Mouse (Mus musculus): Measurements from ENCODE around the gene Ttll4.

Ttll4 gene

DNA sequence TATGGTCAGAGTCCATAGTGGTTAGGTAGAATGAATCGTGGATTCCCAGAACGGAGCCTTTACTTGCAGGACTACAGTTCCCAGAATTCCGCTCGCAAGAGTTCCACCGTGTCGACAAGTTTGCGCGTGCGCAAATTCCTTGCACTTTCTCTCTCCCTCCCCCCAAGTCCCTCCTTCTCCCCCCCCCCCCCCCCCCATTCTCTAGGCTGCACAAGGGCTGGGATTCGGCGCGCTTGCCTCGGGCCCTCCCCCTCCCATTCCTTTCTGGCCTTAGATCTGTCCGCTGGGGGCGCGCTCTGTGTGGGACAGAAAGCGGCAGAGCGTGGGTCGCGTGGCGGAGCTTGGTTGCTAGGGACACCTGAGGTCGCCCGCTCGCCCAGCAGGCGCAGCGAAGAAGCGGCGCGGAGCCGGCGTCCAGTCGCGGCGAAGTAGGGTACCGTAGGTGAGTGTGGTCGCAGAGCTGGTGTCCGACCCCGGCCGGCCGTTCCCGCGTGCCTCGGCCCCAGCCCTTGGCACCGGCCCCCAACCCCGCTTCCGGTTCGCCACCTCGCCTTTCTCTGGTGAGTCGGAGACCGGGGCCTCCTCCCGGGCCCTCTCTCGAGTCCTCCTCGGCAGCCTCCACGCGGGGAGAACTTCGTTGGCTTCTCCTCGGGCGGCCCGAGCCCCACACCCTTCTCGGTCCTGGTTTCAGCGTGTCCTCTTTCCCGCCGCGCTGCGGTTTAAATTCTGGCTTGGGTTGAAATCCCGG is at the start of gene Ttll4:
Gene Ttll4 (plus strand): TSS at position 298 of the 748 bp plus-strand sequence.
- peak; percentile 86 for DNase-seq (ENCODE audit: low spot score in 2 of 2)

DNA sequence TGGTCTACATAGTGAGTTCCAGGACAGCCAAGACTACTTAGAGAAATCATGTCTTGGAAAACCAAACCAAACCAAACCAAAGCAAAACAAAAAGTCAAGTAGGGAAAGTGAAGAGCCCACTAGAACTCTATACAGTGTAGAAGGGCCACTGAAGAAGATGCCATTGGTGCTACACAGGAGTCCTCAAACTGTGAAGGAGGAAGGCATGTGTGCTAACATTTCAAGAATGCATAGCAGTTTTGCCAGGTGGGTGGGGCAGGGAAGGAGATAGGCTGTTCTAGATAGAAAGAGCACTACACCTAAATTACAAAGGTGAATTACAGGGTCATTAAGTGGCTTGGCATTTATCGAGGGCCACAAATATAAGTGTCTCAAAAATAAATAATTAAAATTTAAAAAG is 37.4 kb upstream of the Ttll4 start:
- no peak for DNase-seq (ENCODE audit: low spot score in 2 of 2)

DNA sequence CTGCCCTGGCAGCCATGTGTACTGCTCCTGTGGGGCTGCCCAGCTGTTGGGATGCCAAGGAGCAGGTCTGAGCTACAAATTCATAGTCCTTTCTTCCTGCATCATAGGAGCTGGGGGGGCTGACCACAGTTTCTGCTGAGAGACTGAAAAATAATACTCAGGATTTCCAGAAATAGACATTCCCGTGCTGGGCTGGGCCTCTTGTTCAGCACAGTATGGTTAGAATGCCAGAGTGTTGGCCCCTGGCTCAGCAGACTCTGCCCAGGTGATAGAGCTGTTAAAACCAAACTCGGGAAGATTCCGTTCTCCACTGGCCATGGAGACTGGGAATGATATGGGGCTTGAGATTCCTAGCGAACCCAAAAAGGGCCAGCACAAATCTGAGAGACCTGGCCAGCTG is 35.5 kb upstream of the Ttll4 start:
- no peak for DNase-seq (ENCODE audit: low spot score in 2 of 2)

GRCm38 (mm10) chr1:74628001-74628400 is 33.5 kb upstream of the Ttll4 start:
- DNase-seq (ENCODE audit: low spot score in 2 of 2) = no peak

GRCm38 (mm10) chr1:74632734-74633133 is 28.8 kb upstream of the Ttll4 start:
- DNase-seq (ENCODE audit: low spot score in 2 of 2) = no peak

GRCm38 (mm10) chr1:74643524-74643923 is 18.0 kb upstream of the Ttll4 start:
- no peak for DNase-seq (ENCODE audit: low spot score in 2 of 2)

GRCm38 (mm10) chr1:74643926-74644325 is 17.6 kb upstream of the Ttll4 start:
- no peak for DNase-seq (ENCODE audit: low spot score in 2 of 2)

DNA sequence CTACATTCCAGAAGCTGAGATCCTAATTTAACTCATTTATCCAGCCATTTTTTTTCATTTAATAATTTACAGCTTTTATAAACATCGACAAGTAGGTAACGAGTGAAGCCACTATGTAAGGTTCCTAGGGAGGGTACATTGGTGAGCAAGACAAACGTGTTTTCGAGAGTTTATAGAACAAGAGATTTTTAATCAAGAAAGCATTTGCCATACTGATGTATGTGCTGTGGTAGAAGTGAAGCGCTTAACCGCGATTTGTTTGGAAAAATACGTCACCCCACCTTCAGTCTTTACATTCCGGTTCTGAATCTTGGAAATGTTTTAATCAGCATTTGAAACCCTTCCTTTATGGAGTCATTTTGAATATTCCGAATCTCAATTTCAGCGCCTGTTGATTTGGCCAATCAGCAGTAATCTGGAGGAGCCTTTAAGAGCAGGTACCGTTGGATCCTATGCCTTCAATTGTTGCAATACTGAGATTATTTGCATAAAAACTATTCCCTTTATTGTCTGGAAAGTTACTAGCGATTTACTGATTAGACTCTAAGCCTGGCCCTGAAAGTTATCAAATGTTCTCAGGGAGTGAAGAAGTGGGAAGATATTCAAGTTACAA is 814 bp downstream of the Ttll4 start:
- DNase-seq (ENCODE audit: low spot score in 2 of 2) = no peak

DNA sequence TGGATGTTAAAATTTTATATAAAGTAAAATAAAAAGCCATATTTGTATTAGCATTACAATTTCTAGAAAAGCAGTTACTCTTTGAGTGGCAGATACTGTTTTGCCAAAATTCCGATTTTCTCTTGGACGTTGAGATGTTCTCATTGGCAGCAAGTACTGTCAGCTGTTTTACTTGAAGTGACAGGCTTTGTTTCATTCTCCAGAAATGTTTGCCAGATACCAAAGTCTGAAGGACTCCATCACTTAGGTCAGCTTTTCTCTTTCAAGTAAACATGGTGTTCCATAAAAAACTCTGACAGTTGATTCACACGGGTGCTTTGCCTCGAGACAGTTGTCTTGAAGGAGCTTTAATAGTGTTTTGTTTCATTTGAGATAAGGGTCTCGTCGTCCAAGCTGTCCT is 3.6 kb downstream of the Ttll4 start:
- no peak for DNase-seq (ENCODE audit: low spot score in 2 of 2)

- DNase-seq (ENCODE audit: low spot score in 2 of 2) = no peak
Measured at GRCm38 (mm10) chr1:74668371-74668770, 6.8 kb downstream of the Ttll4 start.

GRCm38 (mm10) chr1:74672731-74673130 is 11.2 kb downstream of the Ttll4 start:
- no peak for DNase-seq (ENCODE audit: low spot score in 2 of 2)

- no peak for DNase-seq (ENCODE audit: low spot score in 2 of 2)
Measured at GRCm38 (mm10) chr1:74676863-74677262, 15.3 kb downstream of the Ttll4 start.

GRCm38 (mm10) chr1:74677843-74678242 is 16.3 kb downstream of the Ttll4 start:
- DNase-seq (ENCODE audit: low spot score in 2 of 2) = no peak

DNA sequence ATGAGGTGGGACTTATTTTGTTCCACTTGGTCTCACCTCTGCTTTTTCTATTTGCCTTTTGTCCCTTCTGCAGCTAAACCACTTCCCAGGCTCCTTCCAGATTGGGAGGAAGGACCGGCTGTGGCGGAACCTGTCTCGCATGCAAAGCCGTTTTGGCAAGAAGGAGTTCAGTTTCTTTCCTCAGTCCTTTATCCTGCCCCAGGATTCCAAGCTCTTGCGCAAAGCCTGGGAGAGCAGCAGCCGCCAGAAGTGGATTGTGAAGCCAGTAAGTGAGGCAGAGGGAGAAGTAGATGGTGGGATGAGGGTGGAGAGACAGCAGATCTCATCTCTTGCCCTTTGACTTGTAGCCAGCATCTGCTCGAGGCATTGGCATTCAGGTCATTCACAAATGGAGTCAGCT is 25.6 kb downstream of the Ttll4 start:
- no peak for DNase-seq (ENCODE audit: low spot score in 2 of 2)

DNA sequence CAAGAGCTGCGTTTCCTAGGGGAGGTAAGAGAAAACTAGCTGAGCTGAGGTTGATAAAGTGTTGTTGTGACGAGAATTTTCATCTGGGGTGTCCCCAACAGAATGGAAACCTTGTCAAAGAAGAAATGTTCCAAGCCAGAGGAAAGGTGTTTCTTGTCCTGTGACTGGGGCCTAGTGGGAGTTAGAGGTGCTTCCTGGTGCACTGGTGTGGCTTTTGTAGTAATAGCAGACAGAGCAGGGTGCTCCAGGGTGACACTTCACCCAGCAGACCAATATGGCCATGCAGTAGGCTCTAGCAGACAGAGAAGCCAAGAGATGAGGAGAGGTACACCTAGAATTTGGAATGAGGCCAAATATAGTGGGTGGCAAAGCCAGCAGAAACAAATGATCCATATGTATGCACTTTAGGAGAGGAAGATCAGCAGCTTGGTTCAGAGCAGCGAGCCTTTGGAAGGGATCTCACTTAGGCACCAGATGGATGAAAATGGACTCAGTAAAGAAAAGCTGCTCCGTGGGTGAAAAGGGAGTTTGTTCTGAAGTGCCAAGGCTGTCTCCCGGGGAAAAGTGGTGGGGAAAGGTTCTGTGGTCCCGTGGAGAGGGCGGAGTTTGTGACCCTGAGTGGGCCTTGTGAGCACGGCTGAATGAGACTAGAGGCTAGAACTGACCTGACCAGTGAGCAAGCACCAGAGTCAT is 32.5 kb downstream of the Ttll4 start:
- DNase-seq (ENCODE audit: low spot score in 2 of 2) = no peak

DNA sequence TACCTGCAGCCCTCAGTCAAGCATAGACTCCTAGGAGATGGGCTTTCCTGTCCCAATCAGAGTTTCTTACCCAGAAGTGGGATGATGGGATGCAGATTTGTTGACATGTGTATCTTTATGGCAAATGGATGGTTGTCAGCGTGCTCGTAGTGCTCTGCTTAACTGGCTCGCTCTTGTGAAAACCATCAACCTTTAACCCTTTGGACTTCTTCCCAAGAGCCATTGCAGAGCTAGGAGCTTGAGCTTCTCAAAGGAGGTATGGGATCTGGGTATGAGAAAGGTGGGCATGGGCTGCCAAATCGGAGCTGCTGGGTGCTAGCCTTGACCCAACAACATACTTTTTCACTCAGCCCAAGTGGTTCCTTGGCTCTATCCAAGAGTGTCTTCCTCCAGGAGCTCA is 34.3 kb downstream of the Ttll4 start:
- no peak for DNase-seq (ENCODE audit: low spot score in 2 of 2)

- DNase-seq (ENCODE audit: low spot score in 2 of 2) = no peak
Measured at GRCm38 (mm10) chr1:74697416-74697815, 35.9 kb downstream of the Ttll4 start.

DNA sequence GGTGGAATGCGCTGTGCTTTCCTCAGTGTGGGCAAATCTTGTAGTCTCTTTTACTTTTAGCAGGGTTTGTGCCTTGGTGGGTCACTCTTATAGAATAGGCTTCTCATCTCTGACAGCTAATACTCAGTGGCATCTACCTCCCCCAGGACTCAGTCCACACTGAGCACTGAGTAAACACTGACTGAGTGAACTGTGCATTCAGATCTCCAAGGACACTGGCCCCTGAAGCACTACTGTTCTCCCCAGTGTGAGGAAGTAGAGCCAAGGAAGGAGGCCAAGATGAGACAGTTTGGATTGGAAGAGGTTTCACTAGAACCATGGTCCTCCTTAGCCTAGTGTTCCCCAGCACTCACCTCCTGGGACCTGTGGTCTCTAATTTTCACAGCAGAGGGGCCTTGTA is 36.8 kb downstream of the Ttll4 start:
- no peak for DNase-seq (ENCODE audit: low spot score in 2 of 2)

DNA sequence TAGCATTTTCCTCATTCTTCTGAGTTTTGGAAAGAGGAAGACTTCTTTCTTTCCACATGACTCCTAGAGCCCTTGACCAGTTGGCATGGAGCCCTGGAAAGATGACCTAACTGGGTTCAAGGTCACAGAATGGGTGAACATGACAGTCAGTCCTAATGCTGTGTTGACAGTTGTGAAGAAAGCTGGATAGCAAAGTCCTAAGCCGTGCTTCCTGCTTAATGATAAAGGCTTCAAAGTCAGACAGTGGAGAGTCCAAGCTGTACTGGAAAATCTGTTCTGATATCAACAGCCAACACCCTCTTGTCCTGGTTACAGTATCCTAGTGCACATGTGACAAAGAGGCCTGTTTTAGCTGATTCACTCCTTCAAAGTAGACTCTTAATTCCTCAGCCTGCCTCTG is 37.2 kb downstream of the Ttll4 start:
- no peak for DNase-seq (ENCODE audit: low spot score in 2 of 2)

DNA sequence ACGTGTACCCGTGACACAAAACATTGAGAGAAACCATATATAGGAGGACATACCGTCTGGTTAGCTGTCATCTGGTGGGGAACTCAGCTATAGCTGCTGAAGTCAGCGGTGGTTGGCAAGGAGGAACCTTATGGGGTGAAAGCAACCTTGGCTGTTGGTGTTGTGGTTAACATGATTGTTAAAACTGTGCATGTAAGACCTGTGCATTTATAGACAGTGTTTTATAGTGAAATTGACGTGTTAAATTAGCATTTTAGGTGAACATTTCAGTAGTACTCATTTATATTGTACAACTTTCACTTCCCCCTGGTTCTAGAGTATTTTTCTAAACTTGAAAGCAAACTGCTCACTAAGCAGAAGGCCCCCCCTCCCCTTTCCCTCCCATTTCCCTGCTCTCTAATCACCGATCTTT is 40.6 kb downstream of the Ttll4 start:
- no peak for DNase-seq (ENCODE audit: low spot score in 2 of 2)

DNA sequence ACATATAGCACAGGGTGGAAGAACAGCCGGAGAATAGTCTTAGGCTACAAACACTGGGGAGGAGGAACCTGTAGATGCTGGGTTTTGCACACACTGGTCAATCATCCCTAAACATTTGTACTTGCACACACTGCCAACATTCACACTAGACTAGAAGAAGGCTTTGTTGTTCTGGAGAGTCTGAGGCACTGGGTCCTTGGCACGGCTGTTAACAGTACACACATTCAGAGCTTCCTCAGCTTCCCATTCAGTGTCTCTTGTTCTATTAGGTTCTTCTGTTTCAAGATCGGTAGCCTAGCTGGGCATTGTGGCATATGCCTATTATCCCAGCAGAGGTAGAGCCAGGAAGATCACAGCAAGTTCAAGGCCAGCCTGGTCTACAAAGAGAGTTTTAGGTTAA is 42.6 kb downstream of the Ttll4 start:
- DNase-seq (ENCODE audit: low spot score in 2 of 2) = no peak

- DNase-seq (ENCODE audit: low spot score in 2 of 2) = no peak
Measured at GRCm38 (mm10) chr1:74705016-74705415, 43.5 kb downstream of the Ttll4 start.

GRCm38 (mm10) chr1:74709566-74709965 is 48.0 kb downstream of the Ttll4 start:
- DNase-seq (ENCODE audit: low spot score in 2 of 2) = no peak

All from frontal cortex, postnatal 14 days (tissue).